In genomic region chr6:34710848-34711247, GRCm38 (mm10) we compare ENCODE assay signal across 8 mouse cellular contexts.
DNase-seq lines count a peak whose midpoint lies in the region; ATAC-seq and TF ChIP-seq lines count a peak whose summit lies in the region.

No protein-coding gene starts in this region.

- peak overlapping the region; percentile 68 for H3K4me3 ChIP-seq in layer of hippocampus, adult 2 months
- peak overlapping the region; percentile 61 for H3K4me3 ChIP-seq in embryonic facial prominence, embryonic 12.5 days
- H3K4me3 ChIP-seq in limb, embryonic 10.5 days = peak overlapping the region; percentile 62
- peak overlapping the region; percentile 54; the same call in 1 of the 2 replicates for H3K4me3 ChIP-seq in neural tube, embryonic 15.5 days (replicated peaks)

- H3K9ac ChIP-seq in embryonic facial prominence, embryonic 12.5 days = peak overlapping the region; percentile 74
- 0 out of 2 replicates have a peak overlapping the region, but pooled peaks have one; percentile 26 for H3K9ac ChIP-seq in neural tube, embryonic 15.5 days (replicated peaks)

- no peak for ATAC-seq in embryonic facial prominence, embryonic 12.5 days (ENCODE audit: insufficient number of reproducible peaks, insufficient read depth, low FRiP score, low TSS enrichment)
- ATAC-seq in neural tube, embryonic 15.5 days (ENCODE audit: low FRiP score) = no peak

- no peaks in the 10 kb centered on the region for H3K27me3 ChIP-seq in embryonic facial prominence, embryonic 12.5 days
- H3K27me3 ChIP-seq in limb, embryonic 10.5 days (ENCODE audit: low read depth, poor library complexity, severe bottlenecking) = no peaks in the 10 kb centered on the region
- no peaks in the 10 kb centered on the region for H3K27me3 ChIP-seq in neural tube, embryonic 15.5 days (replicated peaks)

- WGBS in embryonic facial prominence, embryonic 12.5 days = 30% methylated on average over 5 of the region's 5 CpGs
- WGBS in limb, embryonic 10.5 days = 39% methylated on average over 5 of the region's 5 CpGs
- 49% methylated on average over 5 of the region's 5 CpGs for WGBS in neural tube, embryonic 15.5 days

- DNase-seq in layer of hippocampus, adult 2 months (ENCODE audit: low spot score in 2 of 2) = no peak
- DNase-seq in layer of hippocampus, adult 8-10 months (ENCODE audit: low spot score in 2 of 2) = no peak
- peak; percentile 55 for DNase-seq in limb, embryonic 10.5 days (ENCODE audit: low spot score)
- DNase-seq in right cerebral cortex, adult 2 months (ENCODE audit: low spot score in 2 of 2) = no peak
- no peak for DNase-seq in frontal cortex, postnatal 14 days (ENCODE audit: low spot score in 2 of 2)
- no peak for DNase-seq in retina, embryonic 14.5 days (ENCODE audit: low spot score)

- peaks cover 59% of the 10 kb centered on the region for H3K4me1 ChIP-seq in embryonic facial prominence, embryonic 12.5 days
- H3K4me1 ChIP-seq in limb, embryonic 10.5 days = peaks cover 57% of the 10 kb centered on the region
- H3K4me1 ChIP-seq in neural tube, embryonic 15.5 days = peaks cover 34% of the 10 kb centered on the region

- H3K4me2 ChIP-seq in embryonic facial prominence, embryonic 12.5 days (replicated peaks) = peak overlapping the region; percentile 70
- peak overlapping the region; percentile 81 for H3K4me2 ChIP-seq in neural tube, embryonic 15.5 days

- H3K36me3 ChIP-seq in embryonic facial prominence, embryonic 12.5 days = no peaks in the 10 kb centered on the region
- peaks cover 6% of the 10 kb centered on the region; the same call in 1 of the 2 replicates for H3K36me3 ChIP-seq in limb, embryonic 10.5 days
- H3K36me3 ChIP-seq in neural tube, embryonic 15.5 days = no peaks in the 10 kb centered on the region

- peak overlapping the region; percentile 96 for H3K27ac ChIP-seq in layer of hippocampus, adult 2 months
- H3K27ac ChIP-seq in embryonic facial prominence, embryonic 12.5 days = peak overlapping the region; percentile 98
- H3K27ac ChIP-seq in limb, embryonic 10.5 days = peak overlapping the region; percentile 91
- H3K27ac ChIP-seq in neural tube, embryonic 15.5 days (replicated peaks) = no peak overlapping the region

- TF ChIP-seq CTCF in layer of hippocampus, adult 2 months (conservative IDR thresholded peaks at IDR 0.05) = no peak

- H3K9me3 ChIP-seq in embryonic facial prominence, embryonic 12.5 days = no peaks in the 10 kb centered on the region
- H3K9me3 ChIP-seq in limb, embryonic 10.5 days (replicated peaks) = no peaks in the 10 kb centered on the region
- H3K9me3 ChIP-seq in neural tube, embryonic 15.5 days (replicated peaks) = no peaks in the 10 kb centered on the region
